Mouse (Mus musculus) heart, embryonic 14.5 days (tissue): ENCODE measurements around the gene Itfg1. TPM values are rescaled to one million over a fixed set of nuclear protein-coding genes. Genes with fewer than 3 reads are reported as not detected.
A peak's percentile ranks its signal among the peaks of the same experiment; 100 is the strongest.

Experiments used
- ATAC-seq: fragments of 200-750 bp; cut with Nextera tagmentation; 2 replicates; pipeline ENCODE4 v1.8.0; 2017; ENCODE audit warnings: low read depth, moderate TSS enrichment; ENCODE audit not compliant: insufficient number of reproducible peaks, insufficient read depth, low FRiP score
- H3K27ac ChIP-seq, 2 experiments: fragments of 200-500 bp in 1 of 2; fragments of 300-500 bp in 1 of 2; sonication (generic) in 1 of 2; replicated peaks in 1 of 2; 2 replicates each; pipeline ENCODE4 v1.5.1; 2012 to 2014; ENCODE audit warnings: low read depth in 2 of 2, low read length in 2 of 2, control low read depth in 1 of 2, mild to moderate bottlenecking in 1 of 2, mixed read lengths in 1 of 2; ENCODE audit not compliant: control insufficient read depth in 1 of 2, insufficient read depth in 1 of 2
- H3K27me3 ChIP-seq: fragments of 300-500 bp; sonication (generic); 2 replicates; pipeline ENCODE4 v1.6.1; 2014; ENCODE audit warnings: mild to moderate bottlenecking, low read length, control low read depth; ENCODE audit not compliant: control insufficient read depth, insufficient read depth
- H3K36me3 ChIP-seq: fragments of 300-500 bp; sonication (generic); 2 replicates; pipeline ENCODE4 v1.6.1; 2014; ENCODE audit warnings: mild to moderate bottlenecking, control low read depth, low read length, mixed read lengths; ENCODE audit not compliant: control insufficient read depth, insufficient read depth
- H3K4me1 ChIP-seq, 2 experiments: fragments of 200-500 bp in 1 of 2; fragments of 300-500 bp in 1 of 2; sonication (generic) in 1 of 2; 2 replicates each; pipeline ENCODE4 v1.6.1; 2012 to 2014; ENCODE audit warnings: low read length in 2 of 2, control low read depth in 1 of 2, mixed read lengths in 1 of 2; ENCODE audit not compliant: control insufficient read depth in 2 of 2, insufficient read depth in 2 of 2
- H3K4me2 ChIP-seq: fragments of 300-500 bp; sonication (generic); 2 replicates; pipeline ENCODE4 v1.6.1; 2014; ENCODE audit warnings: mild to moderate bottlenecking, low read length
- H3K4me3 ChIP-seq, 2 experiments: fragments of 200-500 bp in 1 of 2; fragments of 300-500 bp in 1 of 2; sonication (generic) in 1 of 2; 2 replicates each; pipeline ENCODE4 v1.5.1; 2012 to 2014; ENCODE audit warnings: low read length in 2 of 2, mild to moderate bottlenecking in 2 of 2, control low read depth in 1 of 2, low read depth in 1 of 2, moderate library complexity in 1 of 2; ENCODE audit not compliant: control insufficient read depth in 1 of 2, insufficient read depth in 1 of 2
- H3K9ac ChIP-seq: fragments of 300-500 bp; sonication (generic); 2 replicates; pipeline ENCODE4 v1.6.1; 2014; ENCODE audit warnings: mild to moderate bottlenecking, low read length
- H3K9me3 ChIP-seq: fragments of 300-500 bp; sonication (generic); 2 replicates; pipeline ENCODE4 v1.6.1; 2016; ENCODE audit warnings: low read length, control low read depth; ENCODE audit not compliant: control insufficient read depth
- WGBS: fragments of 180-500 bp; shearing (Covaris S2); extraction: QIAGEN DNeasy Blood & Tissue Kit; methylation state at CpG from one replicate; pipeline ENCODE4 v1.1.7; 2014; 5-methylcytosine and 5-hydroxymethylcytosine counted together
- polyA plus RNA-seq: library from polyadenylated mRNA; unstranded; fragments of >200 nt; fragmentation: Nextera tagmentation; extraction: Ambion mirVana; gene quantifications from 2 replicates; pipeline ENCODE4 v1.2.1, GENCODE M21; 2014

The Itfg1 gene
- polyA plus RNA-seq, 1 experiment from 2014 or later, result 90.1 TPM

DNA sequence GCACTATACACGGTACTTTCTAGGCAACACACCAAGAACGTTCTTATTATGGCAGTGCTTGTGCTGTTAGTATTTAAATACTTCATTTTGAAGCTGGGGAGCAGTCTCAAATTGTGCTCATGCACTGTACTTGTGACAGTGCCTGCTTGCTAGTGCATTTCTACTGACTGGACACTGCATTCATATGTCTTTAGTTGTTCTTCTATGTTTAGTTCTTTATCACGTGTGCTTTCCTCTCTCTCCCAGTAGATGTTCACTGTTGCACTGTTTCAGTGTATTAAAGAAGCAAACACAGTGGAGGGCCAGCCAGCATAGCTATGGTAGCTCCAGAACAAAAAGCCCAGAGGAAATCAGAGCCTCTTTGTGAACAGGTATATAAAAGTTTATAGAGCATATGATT lies 110.2 kb downstream of the Itfg1 start:
- Histone ChIP-seq H3K4me1 (peaks cover 0 to 6% of the 10 kb centered on the region in 2 experiments; a peak in 1 of 4 replicates), H3K27me3 (no peaks in the 10 kb centered on the region), H3K4me3 (no peak overlapping the region), H3K9ac (no peak overlapping the region), H3K36me3 (peaks cover 19% of the 10 kb centered on the region), H3K9me3 (no peaks in the 10 kb centered on the region), H3K4me2 (no peak overlapping the region), H3K27ac (peak overlapping the region; percentile 25 to 61)
- peak; percentile 47; the same call in 1 of the 2 replicates for ATAC-seq
- WGBS, result 58% methylated on average over 3 of the region's 3 CpGs

GRCm38 (mm10) chr8:85717271-85717670 lies 123.5 kb downstream of the Itfg1 start:
- WGBS, result 82% methylated on average over 5 of the region's 5 CpGs

DNA sequence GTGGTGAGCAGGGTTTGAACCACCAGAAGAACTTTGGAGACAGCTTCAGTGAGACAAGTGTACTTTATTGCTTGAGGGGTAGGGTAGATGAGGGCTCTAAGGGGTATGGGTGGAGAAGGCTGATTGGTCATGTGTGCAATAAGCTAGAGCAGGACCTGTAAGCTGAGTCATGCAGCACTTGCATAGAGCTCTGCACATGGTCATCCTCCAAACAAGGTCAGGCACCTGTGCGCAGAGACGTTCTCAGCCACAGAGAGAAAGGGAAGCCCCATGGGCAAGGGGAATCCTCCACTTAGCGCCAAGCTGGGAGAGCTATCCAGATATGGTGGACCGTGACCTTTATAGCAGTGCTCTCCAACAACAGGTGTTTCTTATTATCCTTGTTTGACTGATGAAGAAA lies 124.0 kb downstream of the Itfg1 start:
- ATAC-seq, result no peak
- H3K27ac ChIP-seq, result no peak overlapping the region
- H3K36me3 ChIP-seq, result peaks cover 14% of the 10 kb centered on the region
- H3K4me2 ChIP-seq, result no peak overlapping the region
- 88% methylated on average over 4 of the region's 4 CpGs for WGBS
- H3K9ac ChIP-seq, result no peak overlapping the region
- H3K9me3 ChIP-seq, result no peaks in the 10 kb centered on the region
- no peak overlapping the region for H3K4me3 ChIP-seq
- peaks cover 0 to 8% of the 10 kb centered on the region in 2 experiments; a peak in 2 of 4 replicates for H3K4me1 ChIP-seq
- H3K27me3 ChIP-seq, result no peaks in the 10 kb centered on the region

More at GRCm38 (mm10) chr8:85717271-85717670, 123.5 kb downstream of the Itfg1 start:
- ATAC-seq, result no peak
- Histone ChIP-seq H3K9me3 (no peaks in the 10 kb centered on the region), H3K36me3 (peaks cover 14% of the 10 kb centered on the region), H3K27me3 (no peaks in the 10 kb centered on the region), H3K4me3 (no peak overlapping the region), H3K4me2 (no peak overlapping the region), H3K9ac (no peak overlapping the region), H3K4me1 (peaks cover 0 to 8% of the 10 kb centered on the region in 2 experiments; a peak in 2 of 4 replicates), H3K27ac (no peak overlapping the region)

DNA sequence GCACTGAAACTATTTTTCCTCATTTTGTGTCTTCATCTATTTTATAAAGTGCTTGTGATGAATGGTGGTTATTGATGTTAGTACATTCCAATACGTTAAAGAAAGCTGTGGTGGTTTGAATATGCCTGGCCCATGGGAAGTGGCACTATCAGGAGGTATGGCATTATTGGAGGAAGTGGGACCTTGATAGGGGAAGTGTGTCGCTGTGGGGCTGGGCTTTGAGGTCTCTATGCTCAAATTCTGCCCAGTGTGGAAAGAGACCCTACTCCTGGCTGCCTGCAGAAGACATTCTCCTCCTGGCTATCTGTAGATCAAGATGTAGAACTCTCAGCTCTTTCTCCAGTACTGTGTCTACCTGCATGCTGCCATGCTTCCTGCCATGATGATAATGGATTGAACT lies 133.7 kb downstream of the Itfg1 start:
- Histone ChIP-seq H3K9me3 (no peaks in the 10 kb centered on the region), H3K4me3 (no peak overlapping the region), H3K4me1 (no peaks in the 10 kb centered on the region), H3K36me3 (no peaks in the 10 kb centered on the region), H3K4me2 (no peak overlapping the region), H3K27ac (no peak overlapping the region), H3K27me3 (peaks cover 5% of the 10 kb centered on the region; the same call in 1 of the 2 replicates), H3K9ac (no peak overlapping the region)
- no peak for ATAC-seq
- 67% methylated on average over 2 of the region's 2 CpGs for WGBS

DNA sequence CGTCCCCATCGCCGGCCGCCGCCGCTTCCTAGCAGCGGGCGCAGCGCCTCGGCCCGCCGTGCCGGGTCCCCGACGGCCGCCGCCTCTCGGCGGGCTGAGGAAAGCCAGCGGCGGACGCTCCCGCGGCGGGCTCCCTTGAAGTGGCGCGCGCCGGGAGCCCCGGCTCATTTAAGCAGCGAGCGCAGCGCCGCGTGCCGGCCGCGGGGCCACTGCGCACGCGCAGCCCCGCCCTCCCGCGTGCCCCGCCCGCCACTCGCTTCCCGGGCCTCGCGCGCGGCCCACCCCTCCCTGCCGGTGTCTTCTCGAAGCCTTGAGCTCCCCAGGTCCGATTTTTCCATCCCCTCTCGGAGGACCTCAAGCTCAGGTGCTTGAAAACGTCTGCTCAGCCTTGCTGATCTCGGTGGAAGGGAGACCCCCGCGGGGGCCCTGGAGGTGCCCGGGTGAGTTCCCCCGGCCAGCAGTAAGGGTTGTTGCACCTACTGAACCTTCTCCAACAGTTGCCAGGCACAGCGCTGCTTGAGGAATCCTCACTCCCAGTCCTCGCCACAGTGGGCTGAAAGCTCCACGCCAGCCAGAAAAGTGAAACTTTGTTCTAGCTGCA lies 139.9 kb downstream of the Itfg1 start, which contains the start of gene Neto2:
Neto2 (minus strand) TSS at position 174 of the 601 bp plus-strand sequence.
- peaks cover 5 to 6% of the 10 kb centered on the region in 2 experiments; a peak in 3 of 4 replicates for H3K4me1 ChIP-seq
- H3K27ac ChIP-seq, result peak within 1 kb of the TSS in 1 of 2 experiments; percentile 55; a peak in 2 of 4 replicates
- peak; percentile 87 for ATAC-seq
- WGBS, result 8% methylated on average over 40 of the region's 65 CpGs
- peaks cover 14% of the 10 kb centered on the region; the same call in 1 of the 2 replicates for H3K27me3 ChIP-seq
- peak within 1 kb of the TSS; percentile 80 for H3K9ac ChIP-seq
- peak within 1 kb of the TSS; percentile 100 for H3K4me2 ChIP-seq
- H3K36me3 ChIP-seq, result no peaks in the 10 kb centered on the region
- H3K9me3 ChIP-seq, result no peaks in the 10 kb centered on the region
- H3K4me3 ChIP-seq, result peak within 1 kb of the TSS; percentile 70

GRCm38 (mm10) chr8:85700101-85700750 lies 140.5 kb downstream of the Itfg1 start:
- H3K9me3 ChIP-seq, result no peaks in the 10 kb centered on the region
- peak overlapping the region; percentile 70 for H3K4me3 ChIP-seq
- peaks cover 5 to 6% of the 10 kb centered on the region in 2 experiments; a peak in 3 of 4 replicates for H3K4me1 ChIP-seq
- H3K27ac ChIP-seq, result peak overlapping the region in 1 of 2 experiments; percentile 55; a peak in 2 of 4 replicates
- H3K4me2 ChIP-seq, result peak overlapping the region; percentile 100
- peaks cover 14% of the 10 kb centered on the region; the same call in 1 of the 2 replicates for H3K27me3 ChIP-seq
- ATAC-seq, result peak; percentile 92
- under 1% methylated on average over 53 of the region's 84 CpGs for WGBS
- peak overlapping the region; percentile 80 for H3K9ac ChIP-seq
- H3K36me3 ChIP-seq, result no peaks in the 10 kb centered on the region

GRCm38 (mm10) chr8:85699051-85699450 lies 141.7 kb downstream of the Itfg1 start:
- Histone ChIP-seq H3K9me3 (no peaks in the 10 kb centered on the region), H3K4me2 (no peak overlapping the region), H3K36me3 (no peaks in the 10 kb centered on the region), H3K4me3 (no peak overlapping the region), H3K27ac (no peak overlapping the region), H3K27me3 (peaks cover 11% of the 10 kb centered on the region; the same call in 1 of the 2 replicates), H3K4me1 (peaks cover 5 to 6% of the 10 kb centered on the region in 2 experiments; a peak in 3 of 4 replicates), H3K9ac (no peak overlapping the region)
- 1% methylated on average over 6 of the region's 6 CpGs for WGBS
- ATAC-seq, result no peak; the same call in 1 of the 2 replicates
